Mouse (Mus musculus) gastrocnemius, postnatal 10 days (tissue): ENCODE results near the gene Lrrc45. TPM values are rescaled to one million over a fixed set of nuclear protein-coding genes. Genes with fewer than 3 reads are reported as not detected.

Experiments
- total RNA-seq, 2 experiments: library from RNA; stranded (reverse); gene quantifications; 2 replicates each; pipeline ENCODE4 v1.2.3; 2021

Gene Lrrc45
- total RNA-seq, 2 experiments from 2014 or later = 7.7 to 10.1 TPM

Other genes with a start within 250 kb of the Lrrc45 start
- gene Arl16, start 246.3 kb upstream of the Lrrc45 start, total RNA-seq = 10 to 100 TPM; 16.1 to 17.5 TPM
- 100 to 1,000 TPM; 121 to 147 TPM for gene Mrpl12, start 229.3 kb upstream of the Lrrc45 start, total RNA-seq
- 10 to 100 TPM in 1 of 2 experiments, 1 to 10 TPM in 1; 9.7 to 11.1 TPM for gene Slc25a10, start 222.1 kb upstream of the Lrrc45 start, total RNA-seq
- under 1 TPM; 0.09 to 0.75 TPM for gene Gcgr, start 183.2 kb upstream of the Lrrc45 start, total RNA-seq
- gene Mcrip1, start 164.2 kb upstream of the Lrrc45 start, total RNA-seq = 10 to 100 TPM; 51.3 to 52.7 TPM
- gene Ppp1r27, start 162.8 kb upstream of the Lrrc45 start, total RNA-seq = 100 to 1,000 TPM; 156 to 183 TPM
- 100 to 1,000 TPM; 349 to 414 TPM for gene P4hb, start 140.7 kb upstream of the Lrrc45 start, total RNA-seq
- 100 to 1,000 TPM; 163 to 197 TPM for gene Arhgdia, start 132.3 kb upstream of the Lrrc45 start, total RNA-seq
- 10 to 100 TPM; 72.1 to 77.3 TPM for gene Alyref, start 115.6 kb upstream of the Lrrc45 start, total RNA-seq
- 10 to 100 TPM; 60.1 to 67.6 TPM for gene Anapc11, start 115.5 kb upstream of the Lrrc45 start, total RNA-seq
- gene Npb, start 105.4 kb upstream of the Lrrc45 start, total RNA-seq = not detected
- 10 to 100 TPM; 29.7 to 30.9 TPM for gene Pcyt2, start 96.0 kb upstream of the Lrrc45 start, total RNA-seq
- 1 to 10 TPM; 6.5 to 9.2 TPM for gene Sirt7, start 88.7 kb upstream of the Lrrc45 start, total RNA-seq
- gene Mafg, start 80.3 kb upstream of the Lrrc45 start, total RNA-seq = 10 to 100 TPM; 27.6 to 39.6 TPM
- gene Pycr1, start 70.2 kb upstream of the Lrrc45 start, total RNA-seq = 10 to 100 TPM; 15.1 to 18.1 TPM
- gene Myadml2, start 65.8 kb upstream of the Lrrc45 start, total RNA-seq = 10 to 100 TPM; 89.2 to 92.0 TPM
- 1 to 10 TPM in 1 of 2 experiments, not detected in 1; 1.2 TPM for gene Notum, start 52.8 kb upstream of the Lrrc45 start, total RNA-seq
- 10 to 100 TPM; 34.8 to 39.8 TPM for gene Aspscr1, start 41.0 kb upstream of the Lrrc45 start, total RNA-seq
- 10 to 100 TPM; 34.9 to 35.6 TPM for gene Cenpx, start 187 bp upstream of the Lrrc45 start, total RNA-seq
- 1 to 10 TPM; 1.8 to 2.7 TPM for gene Rac3, start 7.5 kb downstream of the Lrrc45 start, total RNA-seq
- 1 to 10 TPM; 3.4 to 3.7 TPM for gene Dcxr, start 13.4 kb downstream of the Lrrc45 start, total RNA-seq
- 10 to 100 TPM in 1 of 2 experiments, 1 to 10 TPM in 1; 9.9 to 10.8 TPM for gene Cbr2, start 18.2 kb downstream of the Lrrc45 start, total RNA-seq
- 10 to 100 TPM; 13.3 to 15.9 TPM for gene Hmga1b, start 48.9 kb downstream of the Lrrc45 start, total RNA-seq
- gene Rfng, start 70.3 kb downstream of the Lrrc45 start, total RNA-seq = 1 to 10 TPM; 6.3 to 7.7 TPM
- 10 to 100 TPM; 57.3 to 61.5 TPM for gene Gps1, start 70.3 kb downstream of the Lrrc45 start, total RNA-seq
- 10 to 100 TPM; 29.9 to 34.0 TPM for gene Dus1l, start 82.5 kb downstream of the Lrrc45 start, total RNA-seq
- 10 to 100 TPM; 21.8 to 26.4 TPM for gene Fasn, start 110.6 kb downstream of the Lrrc45 start, total RNA-seq
- 1 to 10 TPM; 2.5 to 4.8 TPM for gene Ccdc57, start 218.9 kb downstream of the Lrrc45 start, total RNA-seq
- gene Slc16a3, start 234.6 kb downstream of the Lrrc45 start, total RNA-seq = 100 to 1,000 TPM; 193 to 232 TPM